Mouse (Mus musculus) spleen, adult 2 months (tissue): Measurements from ENCODE around the gene Mblac2.

Source experiments
- CTCF ChIP-seq: fragments of 200-500 bp; IDR thresholded peaks from 2 replicates; pipeline ENCODE4 v1.5.1; 2011; ENCODE audit warnings: mild to moderate bottlenecking, inconsistent platforms; ENCODE audit not compliant: insufficient read depth, insufficient read length, insufficient replicate concordance; ENCODE audit errors: extremely low read depth
- POLR2A ChIP-seq: fragments of 200-500 bp; IDR thresholded peaks from 2 replicates; pipeline ENCODE4 v1.6.1; 2011; ENCODE audit warnings: low read depth, low read length, inconsistent platforms

DNA sequence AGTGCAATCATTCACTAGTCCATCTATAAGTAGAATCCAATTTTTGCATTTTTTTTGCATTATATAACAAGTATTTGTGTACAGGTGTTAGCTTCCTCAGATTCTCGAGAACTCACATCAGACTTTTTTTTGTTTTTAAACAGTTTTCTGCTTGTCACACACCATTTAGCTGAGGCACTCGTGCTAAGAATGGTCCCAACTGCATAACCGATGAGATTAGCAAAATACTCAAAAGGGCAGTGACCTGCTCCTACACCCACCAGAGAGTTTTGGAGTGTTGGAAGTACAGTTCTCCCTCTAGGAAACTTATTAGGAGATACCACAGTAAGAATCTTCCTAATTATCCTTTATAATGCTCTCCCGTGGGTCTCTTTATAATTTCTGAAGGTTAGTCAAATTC is 1.3 kb upstream of the Mblac2 start:
- no peak for TF ChIP-seq CTCF
- TF ChIP-seq POLR2A = no peak
